Mouse (Mus musculus): ENCODE results near the gene Pcsk4. TPM values are rescaled to one million over a fixed set of nuclear protein-coding genes. Genes with fewer than 3 reads are reported as not detected.

The Pcsk4 gene
- polyA plus RNA-seq, 1 experiment from 2014 or later: 1.8 TPM

- peaks cover 5% of the 10 kb centered on the region for H3K36me3 ChIP-seq (ENCODE audit: control insufficient read depth, insufficient read depth, low read length)
- H3K27ac ChIP-seq (ENCODE audit: low read depth, low read length): peak overlapping the region; percentile 87
- H3K4me3 ChIP-seq (ENCODE audit: low read depth, low read length): peak overlapping the region; percentile 66
- no peak for ATAC-seq (ENCODE audit: low FRiP score)
- 56% methylated on average over 10 of the region's 10 CpGs for whole genome bisulfite sequencing
- H3K4me1 ChIP-seq (ENCODE audit: control insufficient read depth, insufficient read depth, low read length): peaks cover 71% of the 10 kb centered on the region
- H3K9ac ChIP-seq (ENCODE audit: low read length): peak overlapping the region; percentile 90
- no peak for DNase-seq (ENCODE audit: low spot score, missing footprints)
- H3K4me2 ChIP-seq: peak overlapping the region; percentile 65
- H3K27me3 ChIP-seq (ENCODE audit: control insufficient read depth, insufficient read depth, low read length): 0 out of 2 replicates have a peak, but pooled peaks cover 2% of the 10 kb centered on the region
- H3K9me3 ChIP-seq (ENCODE audit: control insufficient read depth, low read length): no peaks in the 10 kb centered on the region
Measured at GRCm38 (mm10) chr10:80299824-80300223, 29.5 kb downstream of the Pcsk4 start.

GRCm38 (mm10) chr10:80299301-80299700 lies 30.0 kb downstream of the Pcsk4 start:
- peaks cover 67% of the 10 kb centered on the region for H3K4me1 ChIP-seq (ENCODE audit: control insufficient read depth, insufficient read depth, low read length)
- H3K27me3 ChIP-seq (ENCODE audit: control insufficient read depth, insufficient read depth, low read length): 0 out of 2 replicates have a peak, but pooled peaks cover 2% of the 10 kb centered on the region
- 3% methylated on average over 15 of the region's 15 CpGs for WGBS

GRCm38 (mm10) chr10:80298571-80299281 lies 30.6 kb downstream of the Pcsk4 start:
- H3K9me3 ChIP-seq (ENCODE audit: control insufficient read depth, low read length): no peaks in the 10 kb centered on the region
- peak overlapping the region; percentile 65 for H3K4me2 ChIP-seq
- H3K27me3 ChIP-seq (ENCODE audit: control insufficient read depth, insufficient read depth, low read length): 0 out of 2 replicates have a peak, but pooled peaks cover 2% of the 10 kb centered on the region
- DNase-seq (ENCODE audit: low spot score, missing footprints) (peak; percentile 97), ATAC-seq (ENCODE audit: low FRiP score) (peak; percentile 87)
- H3K4me3 ChIP-seq (ENCODE audit: low read depth, low read length): peak overlapping the region; percentile 66
- H3K27ac ChIP-seq (ENCODE audit: low read depth, low read length): peak overlapping the region; percentile 87
- H3K4me1 ChIP-seq (ENCODE audit: control insufficient read depth, insufficient read depth, low read length): peaks cover 67% of the 10 kb centered on the region
- H3K9ac ChIP-seq (ENCODE audit: low read length): peak overlapping the region; percentile 90
- H3K36me3 ChIP-seq (ENCODE audit: control insufficient read depth, insufficient read depth, low read length): peaks cover 12% of the 10 kb centered on the region
- 4% methylated on average over 26 of the region's 26 CpGs for WGBS

More at GRCm38 (mm10) chr10:80299301-80299700, 30.0 kb downstream of the Pcsk4 start:
- ATAC-seq (ENCODE audit: low FRiP score) (no peak), DNase-seq (ENCODE audit: low spot score, missing footprints) (no peak)
- H3K27ac ChIP-seq (ENCODE audit: low read depth, low read length): peak overlapping the region; percentile 87
- peaks cover 7% of the 10 kb centered on the region for H3K36me3 ChIP-seq (ENCODE audit: control insufficient read depth, insufficient read depth, low read length)
- H3K9ac ChIP-seq (ENCODE audit: low read length): peak overlapping the region; percentile 90
- H3K4me3 ChIP-seq (ENCODE audit: low read depth, low read length): peak overlapping the region; percentile 66
- no peaks in the 10 kb centered on the region for H3K9me3 ChIP-seq (ENCODE audit: control insufficient read depth, low read length)
- H3K4me2 ChIP-seq: peak overlapping the region; percentile 65

GRCm38 (mm10) chr10:80297526-80298133 lies 31.7 kb downstream of the Pcsk4 start:
- ATAC-seq (ENCODE audit: low FRiP score) (no peak), DNase-seq (ENCODE audit: low spot score, missing footprints) (no peak)
- H3K4me1 ChIP-seq (ENCODE audit: control insufficient read depth, insufficient read depth, low read length): peaks cover 72% of the 10 kb centered on the region
- H3K36me3 ChIP-seq (ENCODE audit: control insufficient read depth, insufficient read depth, low read length): peaks cover 12% of the 10 kb centered on the region
- H3K27ac ChIP-seq (ENCODE audit: low read depth, low read length): peak overlapping the region; percentile 25; the same call in 1 of the 2 replicates
- no peak overlapping the region for H3K4me3 ChIP-seq (ENCODE audit: low read depth, low read length)
- peak overlapping the region; percentile 27; the same call in 1 of the 2 replicates for H3K9ac ChIP-seq (ENCODE audit: low read length)
- H3K4me2 ChIP-seq: no peak overlapping the region
- 73% methylated on average over 8 of the region's 8 CpGs for WGBS
- no peaks in the 10 kb centered on the region for H3K9me3 ChIP-seq (ENCODE audit: control insufficient read depth, low read length)
- H3K27me3 ChIP-seq (ENCODE audit: control insufficient read depth, insufficient read depth, low read length): 0 out of 2 replicates have a peak, but pooled peaks cover 2% of the 10 kb centered on the region

GRCm38 (mm10) chr10:80296824-80297223 lies 32.5 kb downstream of the Pcsk4 start:
- no peak for DNase-seq (ENCODE audit: low spot score, missing footprints)
- H3K36me3 ChIP-seq (ENCODE audit: control insufficient read depth, insufficient read depth, low read length): peaks cover 12% of the 10 kb centered on the region
- no peak for ATAC-seq (ENCODE audit: low FRiP score)
- H3K9me3 ChIP-seq (ENCODE audit: control insufficient read depth, low read length): no peaks in the 10 kb centered on the region
- peak overlapping the region; percentile 65; the same call in 1 of the 2 replicates for H3K4me2 ChIP-seq
- H3K27me3 ChIP-seq (ENCODE audit: control insufficient read depth, insufficient read depth, low read length): 0 out of 2 replicates have a peak, but pooled peaks cover 2% of the 10 kb centered on the region
- H3K4me1 ChIP-seq (ENCODE audit: control insufficient read depth, insufficient read depth, low read length): peaks cover 67% of the 10 kb centered on the region
- no peak overlapping the region; the same call in 1 of the 2 replicates for H3K27ac ChIP-seq (ENCODE audit: low read depth, low read length)
- 76% methylated on average over 5 of the region's 5 CpGs for WGBS
- peak overlapping the region; percentile 69 for H3K9ac ChIP-seq (ENCODE audit: low read length)
- no peak overlapping the region; the same call in 1 of the 2 replicates for H3K4me3 ChIP-seq (ENCODE audit: low read depth, low read length)

- under 1% methylated on average over 26 of the region's 26 CpGs for WGBS
- H3K4me1 ChIP-seq (ENCODE audit: control insufficient read depth, insufficient read depth, low read length): peaks cover 60% of the 10 kb centered on the region
- H3K4me3 ChIP-seq (ENCODE audit: low read depth, low read length): peak within 1 kb of the TSS; percentile 41
Measured at GRCm38 (mm10) chr10:80295618-80296425, 33.5 kb downstream of the Pcsk4 start, which contains the start of gene Apc2. Gene Apc2 (plus strand): TSS chr10:80295977.

GRCm38 (mm10) chr10:80294788-80295303 lies 34.5 kb downstream of the Pcsk4 start:
- WGBS: 54% methylated on average over 7 of the region's 7 CpGs
- Histone ChIP-seq H3K4me2 (no peak overlapping the region), H3K9ac (ENCODE audit: low read length) (no peak overlapping the region), H3K27ac (ENCODE audit: low read depth, low read length) (no peak overlapping the region), H3K9me3 (ENCODE audit: control insufficient read depth, low read length) (no peaks in the 10 kb centered on the region), H3K36me3 (ENCODE audit: control insufficient read depth, insufficient read depth, low read length) (peaks cover 12% of the 10 kb centered on the region), H3K27me3 (ENCODE audit: control insufficient read depth, insufficient read depth, low read length) (0 out of 2 replicates have a peak, but pooled peaks cover 2% of the 10 kb centered on the region), H3K4me1 (ENCODE audit: control insufficient read depth, insufficient read depth, low read length) (peaks cover 51% of the 10 kb centered on the region), H3K4me3 (ENCODE audit: low read depth, low read length) (no peak overlapping the region)
- DNase-seq (ENCODE audit: low spot score, missing footprints): peak; percentile 89
- no peak for ATAC-seq (ENCODE audit: low FRiP score)

More at GRCm38 (mm10) chr10:80295618-80296425, 33.5 kb downstream of the Pcsk4 start, which contains the start of gene Apc2:
- H3K4me2 ChIP-seq: peak within 1 kb of the TSS; percentile 65
- H3K27me3 ChIP-seq (ENCODE audit: control insufficient read depth, insufficient read depth, low read length): 0 out of 2 replicates have a peak, but pooled peaks cover 2% of the 10 kb centered on the region
- H3K36me3 ChIP-seq (ENCODE audit: control insufficient read depth, insufficient read depth, low read length): peaks cover 12% of the 10 kb centered on the region
- DNase-seq (ENCODE audit: low spot score, missing footprints) (peak; percentile 97), ATAC-seq (ENCODE audit: low FRiP score) (peak; percentile 53)
- H3K9ac ChIP-seq (ENCODE audit: low read length): peak within 1 kb of the TSS; percentile 69
- H3K9me3 ChIP-seq (ENCODE audit: control insufficient read depth, low read length): no peaks in the 10 kb centered on the region
- H3K27ac ChIP-seq (ENCODE audit: low read depth, low read length): peak within 1 kb of the TSS; percentile 83

- Histone ChIP-seq H3K27me3 (ENCODE audit: control insufficient read depth, insufficient read depth, low read length) (0 out of 2 replicates have a peak, but pooled peaks cover 2% of the 10 kb centered on the region), H3K4me2 (no peak overlapping the region), H3K36me3 (ENCODE audit: control insufficient read depth, insufficient read depth, low read length) (peaks cover 12% of the 10 kb centered on the region), H3K4me1 (ENCODE audit: control insufficient read depth, insufficient read depth, low read length) (peaks cover 49% of the 10 kb centered on the region), H3K9me3 (ENCODE audit: control insufficient read depth, low read length) (no peaks in the 10 kb centered on the region), H3K9ac (ENCODE audit: low read length) (no peak overlapping the region), H3K27ac (ENCODE audit: low read depth, low read length) (no peak overlapping the region), H3K4me3 (ENCODE audit: low read depth, low read length) (peak overlapping the region; percentile 7; the same call in 1 of the 2 replicates)
- DNase-seq (ENCODE audit: low spot score, missing footprints) (peak; percentile 84), ATAC-seq (ENCODE audit: low FRiP score) (no peak)
- 76% methylated on average over 4 of the region's 4 CpGs for WGBS
Measured at GRCm38 (mm10) chr10:80294311-80294710, 35.0 kb downstream of the Pcsk4 start.
